Mouse (Mus musculus) urinary bladder, adult 18-20 months (tissue): ENCODE measurements around the gene Tbc1d22a.

ENCODE experiments used
- DNase-seq, 2 experiments: peaks; one replicate each; pipeline ENCODE4 v3.0.0; 2022; ENCODE audit warnings: low spot score in 2 of 2, mixed read lengths in 2 of 2

Gene Tbc1d22a

DNA sequence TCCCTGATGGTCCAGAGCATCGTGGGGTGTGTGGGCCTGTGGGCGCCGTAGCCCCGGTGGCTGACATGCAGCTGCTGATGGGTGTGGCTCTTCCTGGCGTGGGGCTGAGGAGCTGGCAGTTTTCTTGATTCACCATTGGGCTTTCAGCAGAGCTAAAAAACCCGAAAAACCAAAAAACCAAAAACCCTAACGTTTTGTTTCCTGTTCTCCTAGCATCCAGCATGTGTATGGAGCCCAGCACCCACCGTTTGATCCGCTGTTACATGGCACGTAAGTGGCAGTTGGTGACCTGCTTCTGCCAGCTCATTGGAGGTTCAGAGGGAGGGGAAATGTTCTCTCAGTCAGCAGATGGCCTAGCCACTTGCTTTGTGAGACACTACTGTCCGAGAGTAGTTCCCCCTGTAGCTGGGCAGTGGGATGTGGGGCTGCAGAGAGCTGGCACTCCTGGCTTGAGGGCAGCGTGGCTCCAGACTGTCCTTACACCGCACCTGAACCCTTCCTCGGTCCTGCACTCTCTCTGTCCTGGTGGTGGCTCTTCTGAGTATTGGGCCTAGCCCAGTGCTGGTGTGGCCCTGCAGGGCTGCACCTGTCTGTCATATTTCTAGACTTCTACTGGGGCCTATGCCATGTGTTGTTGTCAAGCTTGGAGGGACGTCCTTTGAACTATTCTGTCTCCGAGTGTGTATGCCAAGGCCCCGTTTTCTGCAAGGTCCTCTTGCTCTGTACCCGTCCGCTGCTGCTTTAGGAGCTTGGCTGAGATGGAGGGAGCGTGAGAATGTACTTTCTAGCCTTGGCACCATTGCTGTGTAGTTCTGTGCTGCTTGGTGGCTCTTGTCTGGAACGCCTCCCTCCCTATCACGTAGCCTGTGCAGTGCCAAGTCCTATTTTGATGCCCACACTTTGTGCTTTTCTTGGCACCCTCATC, 20.5 kb downstream of the Tbc1d22a start:
- no peak for DNase-seq

- peak in 1 of 2 experiments; percentile 45 for DNase-seq
These were observed 22.0 kb downstream of the Tbc1d22a start for GRCm38 (mm10) chr15:86236252-86236651.

GRCm38 (mm10) chr15:86238076-86238475, 23.8 kb downstream of the Tbc1d22a start:
- no peak for DNase-seq

- DNase-seq: no peak
These were observed 24.8 kb downstream of the Tbc1d22a start for GRCm38 (mm10) chr15:86239068-86239467.

- DNase-seq: peak in 1 of 2 experiments; percentile 58
These were observed 25.5 kb downstream of the Tbc1d22a start for GRCm38 (mm10) chr15:86239801-86240200.

GRCm38 (mm10) chr15:86243708-86244107, 29.4 kb downstream of the Tbc1d22a start:
- peak in 1 of 2 experiments; percentile 39 for DNase-seq

- no peak for DNase-seq
These were observed 30.1 kb downstream of the Tbc1d22a start for GRCm38 (mm10) chr15:86244380-86244779.

GRCm38 (mm10) chr15:86250269-86250668, 36.0 kb downstream of the Tbc1d22a start:
- no peak for DNase-seq

GRCm38 (mm10) chr15:86252130-86252529, 37.9 kb downstream of the Tbc1d22a start:
- DNase-seq: no peak

DNA sequence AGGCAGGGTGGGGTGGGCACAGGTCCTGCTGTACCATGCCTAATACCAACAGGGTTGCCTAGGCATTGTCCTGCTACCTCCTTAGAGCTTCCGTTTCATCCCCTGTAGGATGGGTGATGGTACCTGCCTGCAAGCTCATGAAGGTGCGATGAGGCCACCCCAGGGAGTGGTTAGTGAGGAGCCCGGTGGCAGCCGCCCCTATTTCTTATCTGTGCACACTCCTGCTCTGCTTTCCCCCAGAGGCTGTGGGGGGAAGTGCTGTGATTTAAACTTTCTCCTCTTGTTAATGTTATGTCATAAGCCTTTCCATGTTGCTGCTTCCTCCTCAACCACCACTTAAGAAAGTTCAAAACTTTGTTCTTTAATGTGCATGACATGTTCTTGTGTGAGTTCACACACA, 38.4 kb downstream of the Tbc1d22a start:
- DNase-seq: no peak

DNA sequence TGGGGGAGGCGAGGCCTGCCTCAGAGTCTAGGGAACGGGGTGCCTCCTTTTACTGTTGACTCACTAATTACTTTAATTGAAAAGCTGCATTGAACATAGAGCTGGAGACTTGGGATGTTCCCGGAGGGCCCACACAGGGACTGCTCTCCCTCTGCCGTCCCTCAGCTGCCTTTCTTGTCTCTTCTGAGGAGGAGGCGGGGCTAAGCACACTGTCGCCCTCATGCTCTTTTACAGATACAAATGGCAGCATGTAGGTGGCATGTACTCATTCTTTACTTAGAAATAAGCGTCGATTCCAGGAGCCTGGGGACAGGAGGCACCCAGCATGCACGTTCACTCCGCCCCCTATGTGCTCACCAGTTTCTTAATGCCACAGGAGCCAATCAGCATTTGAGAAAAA, 39.2 kb downstream of the Tbc1d22a start:
- no peak for DNase-seq

- DNase-seq: no peak
These were observed 41.9 kb downstream of the Tbc1d22a start for GRCm38 (mm10) chr15:86256201-86256600.

DNA sequence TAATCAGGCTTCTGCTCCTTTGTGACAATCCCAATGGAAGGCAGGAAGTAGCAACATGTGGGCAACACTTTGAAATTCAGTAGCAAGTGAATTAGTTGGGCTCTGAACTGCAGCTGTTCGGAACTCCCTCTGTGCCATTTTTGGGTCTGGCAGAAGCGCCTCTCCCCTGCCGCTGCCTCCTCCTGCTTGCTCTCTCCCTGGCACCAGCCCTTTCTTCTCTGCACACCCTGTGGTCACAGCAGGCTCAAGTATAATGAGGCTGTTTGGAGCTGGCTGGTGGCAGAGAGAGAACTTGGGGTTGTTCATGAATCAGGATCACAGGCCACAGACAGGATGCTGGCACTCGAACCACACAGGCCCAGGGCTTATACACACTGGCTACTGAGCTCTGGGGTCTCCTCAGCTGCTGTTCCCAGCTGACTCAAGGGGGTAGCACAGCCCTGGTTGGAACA, 42.5 kb downstream of the Tbc1d22a start:
- no peak for DNase-seq

DNA sequence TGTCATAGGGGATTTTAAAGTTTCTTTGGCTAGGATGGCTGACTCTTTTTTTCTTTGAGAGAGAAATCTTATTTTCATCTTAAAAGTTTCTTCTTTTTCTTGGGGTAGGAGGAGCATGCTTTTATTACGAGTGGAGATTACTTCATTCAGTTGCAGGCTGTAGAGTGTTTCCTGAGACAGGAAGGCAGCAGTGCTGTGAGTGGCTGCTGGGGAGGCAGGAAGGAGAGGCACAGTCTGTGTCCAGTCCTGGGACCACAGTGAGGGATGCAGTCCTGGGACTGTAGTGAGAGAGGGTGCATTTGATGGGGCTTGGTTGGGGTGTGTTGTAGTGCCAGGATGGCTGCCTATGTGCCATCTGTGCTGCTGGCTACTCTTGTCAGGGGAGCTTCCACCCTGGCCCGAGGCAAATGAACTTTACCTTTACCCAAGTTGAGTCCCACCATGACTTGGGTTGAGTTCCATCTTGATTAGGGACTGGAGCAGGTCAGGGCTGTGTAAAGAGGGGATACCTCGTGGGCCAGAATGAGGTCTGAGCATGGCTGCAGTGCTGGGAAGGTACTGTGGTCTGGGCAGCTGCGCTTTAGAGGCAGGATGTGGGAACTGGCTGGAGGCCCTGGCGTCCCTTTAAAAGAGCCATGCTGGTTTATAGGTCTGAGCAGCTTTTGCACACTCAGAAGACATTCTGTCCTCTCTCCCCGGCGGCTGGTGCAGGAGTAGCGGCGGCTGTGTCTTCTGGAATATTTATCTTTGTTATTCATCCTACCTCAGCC, 43.8 kb downstream of the Tbc1d22a start:
- no peak for DNase-seq

- DNase-seq: no peak
These were observed 45.0 kb downstream of the Tbc1d22a start for GRCm38 (mm10) chr15:86259233-86259632.

DNA sequence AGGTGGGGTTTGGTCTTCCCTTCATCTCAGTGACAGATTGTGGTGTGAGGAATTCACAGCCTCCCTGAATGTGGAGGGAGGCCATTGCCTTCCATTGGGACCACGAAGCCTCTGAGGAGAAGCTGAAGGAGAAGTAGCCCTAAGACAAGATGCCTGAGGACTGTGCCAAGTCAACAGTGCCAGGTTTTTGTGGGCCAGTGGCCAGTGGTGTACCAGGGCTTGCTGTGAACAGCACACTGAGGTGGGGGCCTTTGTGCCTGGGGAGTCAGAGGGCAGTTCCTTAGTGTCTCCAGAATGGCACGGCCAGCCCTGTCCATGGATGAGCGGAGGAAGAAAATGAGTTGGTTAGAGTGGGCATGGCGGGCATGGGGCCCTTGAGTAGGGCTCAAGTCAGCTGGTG, 45.9 kb downstream of the Tbc1d22a start:
- DNase-seq: no peak

DNA sequence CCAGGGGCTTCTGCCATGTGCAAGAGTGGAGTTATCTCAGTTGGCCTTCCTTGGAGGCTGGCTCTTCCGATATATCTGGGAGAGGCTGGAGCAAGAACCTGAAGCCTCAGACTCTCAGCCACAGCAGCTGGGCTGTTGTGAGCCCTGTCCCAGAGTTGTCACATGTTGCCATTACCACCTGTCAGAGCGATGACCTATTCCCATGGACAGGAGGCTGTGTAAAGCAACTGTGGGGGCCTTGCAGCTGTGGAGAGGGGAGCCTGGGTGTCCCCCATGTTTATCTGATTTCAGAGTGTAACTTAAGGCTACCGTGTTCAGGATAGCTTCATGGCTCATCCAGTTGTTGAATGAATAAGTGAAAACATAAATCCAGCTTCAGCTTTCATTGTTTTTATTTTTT, 50.1 kb downstream of the Tbc1d22a start:
- no peak for DNase-seq

DNA sequence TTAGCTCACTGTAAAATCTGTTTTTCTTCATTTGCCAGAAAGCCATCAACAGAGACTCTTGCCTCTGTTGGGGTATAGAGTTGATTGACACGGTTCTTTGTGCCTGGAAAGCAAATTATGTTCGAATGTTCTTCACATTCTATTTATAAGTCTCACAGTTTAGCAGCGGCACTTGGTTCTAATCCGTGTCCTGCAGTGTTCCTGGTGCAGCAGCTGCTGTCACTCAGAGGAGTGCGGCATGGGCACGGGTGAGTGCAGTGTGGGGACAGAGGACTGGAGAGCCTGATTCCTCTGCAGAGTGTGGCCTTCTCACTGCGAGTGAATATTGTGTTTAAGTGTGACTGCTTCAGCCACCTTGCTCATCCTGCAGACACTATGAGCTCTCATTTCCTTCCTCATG, 50.5 kb downstream of the Tbc1d22a start:
- no peak for DNase-seq

- no peak for DNase-seq
These were observed 52.7 kb downstream of the Tbc1d22a start for GRCm38 (mm10) chr15:86266975-86267374.

- DNase-seq: no peak
These were observed 54.3 kb downstream of the Tbc1d22a start for GRCm38 (mm10) chr15:86268526-86268925.

- peak in 1 of 2 experiments; percentile 20 for DNase-seq
These were observed 61.5 kb downstream of the Tbc1d22a start for GRCm38 (mm10) chr15:86275754-86276153.

DNA sequence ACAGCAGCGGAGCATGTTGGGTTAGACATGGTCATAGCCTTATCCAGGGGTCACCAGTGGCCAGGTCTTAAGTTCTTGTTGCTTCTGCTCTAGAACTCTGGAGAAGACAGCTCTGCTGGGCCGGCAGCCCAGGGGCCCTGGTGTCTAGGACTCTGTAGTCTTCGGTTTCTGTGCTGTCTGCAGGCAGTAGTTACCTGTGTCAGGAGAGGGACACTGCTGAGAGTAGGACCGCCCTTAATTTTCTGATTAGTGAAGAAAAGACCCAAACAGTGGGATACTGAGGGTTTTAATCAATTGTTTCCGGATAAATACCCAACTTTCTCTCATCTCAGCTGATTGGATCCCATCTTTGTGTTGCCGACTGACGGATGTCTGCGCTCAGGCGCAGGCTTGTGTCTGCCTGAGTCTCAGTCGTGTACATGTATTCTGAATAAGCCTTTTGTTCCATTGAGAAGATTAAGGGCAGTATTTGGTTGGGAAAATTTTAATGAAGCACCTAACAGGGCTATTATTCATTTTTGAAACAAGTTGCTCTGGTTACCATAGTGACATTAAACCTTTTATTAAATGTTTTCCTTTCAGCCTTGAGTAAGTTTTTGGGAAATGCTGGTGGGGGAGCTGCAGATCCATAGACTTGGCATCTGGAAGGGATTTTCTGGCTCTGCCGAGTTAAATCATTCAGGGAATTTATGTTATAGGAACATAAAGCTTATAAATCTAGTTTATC, 62.4 kb downstream of the Tbc1d22a start:
- DNase-seq: no peak
